Mouse (Mus musculus) embryonic stem cell, embryonic (primary cell): ENCODE measurements around the gene Irf9.

Experiments
- CTCF ChIA-PET, 4 experiments: fragments of 300-600 bp in 2 of 4; fragments of 350-600 bp in 2 of 4; sonication (Branson Sonifier 250); formaldehyde crosslinking; loops; one replicate each; lab custom pipeline; 2022; ENCODE audit warnings: inconsistent platforms in 2 of 4; lab: Charles Lee
- POLR2A ChIA-PET, 4 experiments: fragments of 300-600 bp in 2 of 4; fragments of 350-600 bp in 2 of 4; sonication (Branson Sonifier 250); formaldehyde crosslinking; loops; one replicate each; lab custom pipeline; 2022; ENCODE audit warnings: antibody characterized with exemption in 4 of 4, inconsistent platforms in 1 of 4; lab: Charles Lee

Gene Irf9

GRCm38 (mm10) chr14:55644261-55644888 lies 41.0 kb downstream of the Irf9 start:
- CTCF ChIA-PET: interaction anchor here in 3 of 4 experiments (0.6 to 1.6 kb wide), 4 partner anchors 16 to 126 kb away, joined by 3 to 6 read pairs (median 4); no protein-coding TSS in a partner anchor

GRCm38 (mm10) chr14:55649884-55650283 lies 46.5 kb downstream of the Irf9 start, which contains the start of gene Tssk4:
Tssk4 (plus strand) TSS chr14:55650184.
- ChIA-PET POLR2A (interaction anchor here in 3 of 4 experiments (0.8 to 2.7 kb wide), 7 partner anchors 10 to 120 kb away, joined by 3 to 10 read pairs (median 4); partner anchors contain the start of genes A730061H03Rik (in 1 of the 3), Gm49378 (in 1 of the 3), Gmpr2 (in 1 of the 3) and Mdp1 (in 1 of the 3)), CTCF (no interaction called here)

More at GRCm38 (mm10) chr14:55644261-55644888, 41.0 kb downstream of the Irf9 start:
- POLR2A ChIA-PET: interaction anchor here (0.5 to 4.2 kb wide), 36 partner anchors 8 to 722 kb away, joined by 3 to 18 read pairs (median 4); partner anchors contain the start of genes Gmpr2 (in 3 of the 4), Nedd8 (in 3 of the 4), A730061H03Rik (in 2 of the 4) and Ipo4 (in 2 of the 4)

- ChIA-PET CTCF (interaction anchor here (0.6 to 1.3 kb wide), 5 partner anchors 9 to 352 kb away, joined by 3 to 9 read pairs (median 3); partner anchors contain the start of gene Mdp1 (in 1 of the 4)), POLR2A (interaction anchor here in 2 of 4 experiments (0.6 to 2.7 kb wide), 7 partner anchors 8 to 179 kb away, joined by 3 to 10 read pairs (median 3); partner anchors contain the start of genes Gm49378 (in 1 of the 2), Mdp1 (in 1 of the 2), Nedd8 (in 1 of the 2) and Tm9sf1 (in 1 of the 2))
These were observed 48.2 kb downstream of the Irf9 start for GRCm38 (mm10) chr14:55651528-55651927.

GRCm38 (mm10) chr14:55656935-55657334 lies 53.6 kb downstream of the Irf9 start:
- ChIA-PET CTCF (no interaction called here), POLR2A (interaction anchor here in 2 of 4 experiments (1.3 to 1.4 kb wide), 2 partner anchors 15 to 25 kb away, joined by 3 read pairs; partner anchors contain the start of genes Gmpr2 (in 1 of the 2), Nedd8 (in 1 of the 2) and Tinf2 (in 1 of the 2))

GRCm38 (mm10) chr14:55658011-55658410 lies 54.6 kb downstream of the Irf9 start:
- ChIA-PET CTCF (no interaction called here), POLR2A (interaction anchor here in 3 of 4 experiments (0.6 to 1.6 kb wide), 4 partner anchors 11 to 106 kb away, joined by 3 to 9 read pairs (median 4); partner anchors contain the start of genes Gmpr2 (in 1 of the 3) and Nedd8 (in 1 of the 3))
